ENCODE assay signal across 12 mouse cellular contexts in the genomic region with DNA sequence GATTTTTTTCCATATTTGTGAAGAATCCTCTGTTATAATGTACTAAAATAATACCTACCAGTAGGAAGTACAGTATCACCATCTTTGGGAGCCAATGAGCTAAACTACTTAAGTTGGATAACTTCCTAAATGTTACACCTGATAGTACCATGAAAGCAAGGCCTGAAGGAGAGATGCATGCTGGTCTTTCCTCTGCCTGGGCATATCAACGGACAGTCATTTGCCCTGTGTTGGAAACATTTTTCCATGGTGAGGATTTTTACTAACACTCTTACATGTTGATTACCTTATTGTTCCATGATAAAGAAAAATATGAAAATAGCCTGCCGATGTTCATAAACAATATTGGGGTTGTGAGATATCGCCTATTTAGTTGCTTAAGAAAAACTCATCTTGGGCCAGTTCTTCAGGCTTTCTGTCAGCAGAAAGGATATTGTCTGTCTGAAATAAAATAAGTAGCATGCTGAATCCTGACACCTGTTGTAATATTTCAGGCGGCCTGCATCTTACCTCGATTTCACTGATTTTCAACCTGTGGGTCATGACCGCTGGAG. TPM values are rescaled to one million over a fixed set of nuclear protein-coding genes. Genes with fewer than 3 reads are reported as not detected.
DNase-seq lines count a peak whose midpoint lies in the region; ATAC-seq and TF ChIP-seq lines count a peak whose summit lies in the region.
"Had no signal": no experiment of that assay in that cellular context is flagged by ENCODE, and none has a peak within 500 bp of the region (broad histone marks: within the 10 kb centered on the region; RNA-seq: fewer than 3 reads in every experiment).

No protein-coding gene starts in this region.

- no peak overlapping the region for H3K4me2 ChIP-seq in heart, embryonic 16.5 days (ENCODE audit: low read depth, low read length)
- no peak overlapping the region for H3K4me2 ChIP-seq in forebrain, embryonic 13.5 days

- TF ChIP-seq POLR2A in heart, adult 2 months (IDR thresholded peaks at IDR 0.05; ENCODE audit: insufficient read depth, low read depth, low read length), result no peak

- intact Hi-C loops in heart, adult 2 months (cut with DNase I), result no loop called here

- H3K27ac ChIP-seq in heart, embryonic 16.5 days (ENCODE audit: low read length), result peak overlapping the region; percentile 27; the same call in 1 of the 2 replicates
- no peak overlapping the region for H3K27ac ChIP-seq in heart, adult 2 months
- H3K27ac ChIP-seq in forebrain, embryonic 13.5 days, result no peak overlapping the region
- H3K27ac ChIP-seq: liver, embryonic 14.5 days; neural tube, embryonic 12.5 days had no signal

- no peak for TF ChIP-seq CTCF in heart, adult 2 months (IDR thresholded peaks at IDR 0.05)

- no peaks in the 10 kb centered on the region for H3K36me3 ChIP-seq in heart, embryonic 16.5 days (ENCODE audit: control insufficient read depth, insufficient read depth)
- H3K36me3 ChIP-seq in heart, adult 2 months (ENCODE audit: control insufficient read depth, insufficient read depth, low read length), result no peaks in the 10 kb centered on the region
- H3K36me3 ChIP-seq in forebrain, embryonic 13.5 days (ENCODE audit: poor library complexity, severe bottlenecking), result no peaks in the 10 kb centered on the region
- H3K36me3 ChIP-seq: neural tube, embryonic 12.5 days had no signal

- H3K27me3 ChIP-seq in heart, embryonic 16.5 days (ENCODE audit: control insufficient read depth, insufficient read depth, low read length), result no peaks in the 10 kb centered on the region
- H3K27me3 ChIP-seq in heart, adult 2 months (ENCODE audit: control insufficient read depth, insufficient read depth, low read length), result no peaks in the 10 kb centered on the region
- H3K27me3 ChIP-seq in forebrain, embryonic 13.5 days, result no peaks in the 10 kb centered on the region
- H3K27me3 ChIP-seq: neural tube, embryonic 12.5 days; Patski had no signal

- no peaks in the 10 kb centered on the region for H3K9me3 ChIP-seq in heart, embryonic 16.5 days (replicated peaks; ENCODE audit: control insufficient read depth, low read length)
- H3K9me3 ChIP-seq in forebrain, embryonic 13.5 days (replicated peaks), result no peaks in the 10 kb centered on the region
- H3K9me3 ChIP-seq: neural tube, embryonic 12.5 days had no signal

- H3K4me1 ChIP-seq in heart, embryonic 16.5 days (ENCODE audit: control insufficient read depth, insufficient read depth, low read length), result no peaks in the 10 kb centered on the region
- H3K4me1 ChIP-seq in heart, adult 2 months (ENCODE audit: control insufficient read depth, insufficient read depth, low read length), result no peaks in the 10 kb centered on the region
- H3K4me1 ChIP-seq in forebrain, embryonic 13.5 days, result peaks cover 10% of the 10 kb centered on the region

- no peak for ATAC-seq in heart, embryonic 16.5 days (replicated peaks; ENCODE audit: extremely low read depth, insufficient read depth, low FRiP score)
- 0 out of 2 replicates have a peak, but pooled peaks have one; percentile 1 for ATAC-seq in granulocyte monocyte progenitor cell, adult 5-6 weeks (replicated peaks; ENCODE audit: poor library complexity, severe bottlenecking)
- ATAC-seq in forebrain, embryonic 13.5 days, result no peak
- ATAC-seq: intestine, postnatal 0 days had no signal

- WGBS in heart, embryonic 16.5 days, result 89% methylated on average over 6 of the region's 6 CpGs
- 91% methylated on average over 6 of the region's 6 CpGs for WGBS in heart, adult 2 months
- 96% methylated on average over 6 of the region's 6 CpGs for WGBS in forebrain, embryonic 13.5 days

- DNase-seq in heart, adult 2 months, result no peak
- peak; percentile 19 for DNase-seq in thymus, postnatal 0 days (ENCODE audit: low spot score)
- DNase-seq in thymus, postnatal 25 days, result no peak
- no peak for DNase-seq in frontal cortex, postnatal 14 days (ENCODE audit: low spot score in 2 of 2)
- DNase-seq in adrenal gland, adult 2 months, result no peak

- no peaks in the 10 kb centered on the region for H3K79me2 ChIP-seq in heart, adult 2 months (replicated peaks; ENCODE audit: control insufficient read depth, insufficient read depth, low read length)

- no peak overlapping the region for H3K4me3 ChIP-seq in heart, embryonic 16.5 days (ENCODE audit: low read length)
- H3K4me3 ChIP-seq in heart, adult 2 months, result no peak overlapping the region
- H3K4me3 ChIP-seq in forebrain, embryonic 13.5 days, result no peak overlapping the region

- TF ChIP-seq EP300 in heart, adult 2 months (IDR thresholded peaks at IDR 0.05; ENCODE audit: insufficient read depth, low read depth, low read length), result no peak

- no peak overlapping the region for H3K9ac ChIP-seq in heart, embryonic 16.5 days (ENCODE audit: low read length)
- no peak overlapping the region for H3K9ac ChIP-seq in heart, adult 2 months (ENCODE audit: low read depth, low read length)
- no peak overlapping the region for H3K9ac ChIP-seq in forebrain, embryonic 13.5 days
- H3K9ac ChIP-seq: liver, embryonic 14.5 days; neural tube, embryonic 12.5 days had no signal

RNA-seq across cellular contexts. Expression of a gene that starts 38.4 kb away (rescaled TPM):
- 9.9 and 27.3 TPM in 2 replicates for polyA plus RNA-seq in heart, embryonic 16.5 days (2015; fragmentation: Nextera tagmentation; extraction: Ambion mirVana)
- 1 to 10 TPM; 5.0 to 5.8 TPM for total RNA-seq in heart, adult 2 months (2021)
- 7.1 and 8.0 TPM in 2 replicates for polyA plus RNA-seq in heart, adult 2 months (2012; rRNA removed)
- polyA plus RNA-seq in thymus, postnatal 0 days (2015; fragmentation: Nextera tagmentation; extraction: Ambion mirVana), result 408 and 445 TPM in 2 replicates
- total RNA-seq in granulocyte monocyte progenitor cell, adult 5-6 weeks (2014; fragmentation: Nextera tagmentation), result 114 and 122 TPM in 2 replicates
- total RNA-seq in granulocyte monocyte progenitor cell, adult 5-6 weeks (2017), result 166 and 176 TPM in 2 replicates
- 0.43 and 0.98 TPM in 2 replicates for polyA plus RNA-seq in forebrain, embryonic 13.5 days (2015; fragmentation: Nextera tagmentation; extraction: Ambion mirVana)
- 1 to 10 TPM; 6.2 to 8.9 TPM for total RNA-seq in adrenal gland, adult 2 months (2021)
- polyA plus RNA-seq in adrenal gland, adult 2 months (2012; rRNA removed), result 4.6 and 6.2 TPM in 2 replicates

Comparison
In these comparisons a context has a peak if more than half of its experiments do, and no peak if none do; other contexts are left out.
1. RNA of a gene that starts 38.4 kb away (polyA plus RNA-seq): 408 to 445 TPM in thymus, postnatal 0 days; 9.9 to 27.3 TPM in heart, embryonic 16.5 days, 7.1 to 8.0 TPM in heart, adult 2 months, 4.6 to 6.2 TPM in adrenal gland, adult 2 months and 0.43 to 0.98 TPM in forebrain, embryonic 13.5 days; every median in the first group is over 10 times any median in the second.